Mouse (Mus musculus) E14TG2a.4 (cell line): Measurements from ENCODE around the gene Nrp2.

Experiments
- H3K27me3 ChIP-seq: 2 replicates; pipeline ENCODE4 v1.6.1; 2014; ENCODE audit warnings: low read length, control low read depth; ENCODE audit not compliant: insufficient read depth
- H3K36me3 ChIP-seq: 2 replicates; pipeline ENCODE4 v1.6.1; 2014; ENCODE audit warnings: low read length, control low read depth; ENCODE audit not compliant: insufficient read depth
- H3K4me1 ChIP-seq: replicated peaks from 2 replicates; pipeline ENCODE4 v1.6.1; 2014; ENCODE audit warnings: low read depth, low read length, control low read depth
- H3K4me3 ChIP-seq: replicated peaks from 2 replicates; pipeline ENCODE4 v1.5.1; 2014; ENCODE audit warnings: mild to moderate bottlenecking, low read length
- H3K9me3 ChIP-seq: 2 replicates; pipeline ENCODE4 v1.6.1; 2014; ENCODE audit warnings: low read length, control low read depth
- CTCF ChIP-seq: conservative IDR thresholded peaks from 2 replicates; pipeline ENCODE4 v1.5.1; 2014; ENCODE audit warnings: low read length
- NANOG ChIP-seq: IDR thresholded peaks from 2 replicates; pipeline ENCODE4 v1.6.1; 2014; ENCODE audit warnings: borderline replicate concordance, low read length, mixed read lengths
- POU5F1 ChIP-seq: IDR thresholded peaks from 2 replicates; pipeline ENCODE4 v1.6.1; 2014; ENCODE audit warnings: low read length, borderline replicate concordance

Nrp2 gene

DNA sequence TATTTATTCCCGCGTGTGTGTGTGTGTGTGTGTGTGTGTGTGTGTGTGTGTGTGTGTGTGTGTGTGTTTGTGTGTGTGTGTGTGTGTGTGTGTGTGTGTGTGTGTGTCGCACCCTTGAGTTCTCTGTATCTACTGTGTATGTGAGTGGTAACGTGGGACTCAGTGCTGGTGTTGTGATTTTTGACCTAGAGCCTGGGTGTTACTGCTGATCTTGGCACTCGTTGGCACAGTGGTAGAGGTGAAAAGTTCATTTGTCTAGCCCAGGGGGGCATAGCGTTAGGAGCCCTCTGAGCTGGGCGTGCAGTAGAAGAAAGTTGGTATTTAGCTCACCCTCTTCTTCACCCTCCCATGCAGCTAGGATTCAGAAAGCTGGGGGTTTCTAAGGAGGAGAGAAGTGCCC, 114.5 kb downstream of the Nrp2 start:
- Histone ChIP-seq H3K4me1 (no peaks in the 10 kb centered on the region), H3K4me3 (no peak overlapping the region), H3K36me3 (peaks cover 36% of the 10 kb centered on the region), H3K9me3 (no peaks in the 10 kb centered on the region), H3K27me3 (no peaks in the 10 kb centered on the region)
- TF ChIP-seq NANOG (no peak), CTCF (no peak), POU5F1 (no peak)

DNA sequence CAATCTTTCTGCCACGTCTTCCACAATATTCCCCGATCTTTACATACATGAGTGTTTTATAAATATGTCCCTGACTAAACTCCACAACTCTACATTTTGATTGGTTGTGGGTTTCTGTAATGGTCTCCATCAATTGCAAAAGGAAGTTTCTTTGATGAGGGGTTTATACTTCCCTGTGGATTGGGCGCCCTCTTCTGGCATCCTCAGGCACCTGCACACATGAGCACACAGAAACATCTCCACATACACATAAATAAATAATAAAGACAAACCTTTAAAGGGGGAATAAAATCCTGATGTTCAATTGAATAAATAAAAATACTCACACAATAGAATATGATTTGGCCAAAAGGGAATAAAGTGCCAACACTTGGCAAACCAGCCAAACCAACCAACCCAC, 117.1 kb downstream of the Nrp2 start:
- Histone ChIP-seq H3K27me3 (no peaks in the 10 kb centered on the region), H3K4me1 (no peaks in the 10 kb centered on the region), H3K9me3 (no peaks in the 10 kb centered on the region), H3K4me3 (no peak overlapping the region), H3K36me3 (peaks cover 24% of the 10 kb centered on the region)
- no peak for TF ChIP-seq POU5F1
- TF ChIP-seq NANOG, result no peak
- peak; percentile 69 for TF ChIP-seq CTCF

DNA sequence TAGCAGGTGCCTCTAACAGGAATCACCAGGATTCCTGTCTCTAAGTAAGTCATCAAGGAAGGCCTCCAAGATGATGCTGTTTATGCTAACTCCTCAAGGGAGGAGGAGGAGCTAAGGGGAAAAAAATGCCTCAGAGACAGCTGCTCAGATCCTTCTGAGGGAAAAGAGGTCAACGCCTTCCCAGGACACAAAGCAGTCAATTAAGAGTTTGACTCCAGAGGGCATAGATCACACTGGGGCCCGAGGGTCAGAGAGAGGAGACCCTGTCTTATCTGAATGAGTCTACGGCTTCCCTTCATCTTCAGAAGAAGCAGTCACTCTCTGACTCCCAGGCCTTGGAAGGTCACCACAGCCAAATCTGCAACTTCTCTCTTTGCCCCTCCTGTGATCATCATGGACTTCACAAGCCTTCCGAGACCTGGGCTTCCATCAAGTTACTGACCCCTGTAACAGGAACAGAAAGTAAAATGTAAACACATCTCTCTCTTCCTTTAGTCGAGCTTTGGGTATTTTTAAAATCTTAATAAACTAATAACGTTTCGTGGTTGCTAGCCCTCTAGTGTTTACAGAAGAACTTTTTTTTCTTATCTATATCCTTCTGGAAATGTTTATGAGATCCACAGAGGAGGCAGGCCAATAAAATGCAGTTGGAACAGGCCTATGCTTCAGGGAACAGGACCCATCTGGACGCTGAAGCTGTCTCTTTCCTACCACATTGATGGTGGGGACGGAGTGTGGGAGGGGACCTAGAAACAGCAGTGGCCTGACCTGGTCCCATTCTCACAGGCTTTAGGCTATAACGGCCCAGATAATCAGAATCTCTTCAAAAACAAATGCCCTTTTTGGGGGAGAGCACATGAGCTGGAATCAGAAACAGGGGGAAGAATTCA, 118.7 kb downstream of the Nrp2 start:
- Histone ChIP-seq H3K36me3 (peaks cover 9% of the 10 kb centered on the region), H3K4me3 (no peak overlapping the region), H3K27me3 (no peaks in the 10 kb centered on the region), H3K9me3 (no peaks in the 10 kb centered on the region), H3K4me1 (no peaks in the 10 kb centered on the region)
- no peak for TF ChIP-seq POU5F1
- TF ChIP-seq CTCF, result no peak
- no peak for TF ChIP-seq NANOG

DNA sequence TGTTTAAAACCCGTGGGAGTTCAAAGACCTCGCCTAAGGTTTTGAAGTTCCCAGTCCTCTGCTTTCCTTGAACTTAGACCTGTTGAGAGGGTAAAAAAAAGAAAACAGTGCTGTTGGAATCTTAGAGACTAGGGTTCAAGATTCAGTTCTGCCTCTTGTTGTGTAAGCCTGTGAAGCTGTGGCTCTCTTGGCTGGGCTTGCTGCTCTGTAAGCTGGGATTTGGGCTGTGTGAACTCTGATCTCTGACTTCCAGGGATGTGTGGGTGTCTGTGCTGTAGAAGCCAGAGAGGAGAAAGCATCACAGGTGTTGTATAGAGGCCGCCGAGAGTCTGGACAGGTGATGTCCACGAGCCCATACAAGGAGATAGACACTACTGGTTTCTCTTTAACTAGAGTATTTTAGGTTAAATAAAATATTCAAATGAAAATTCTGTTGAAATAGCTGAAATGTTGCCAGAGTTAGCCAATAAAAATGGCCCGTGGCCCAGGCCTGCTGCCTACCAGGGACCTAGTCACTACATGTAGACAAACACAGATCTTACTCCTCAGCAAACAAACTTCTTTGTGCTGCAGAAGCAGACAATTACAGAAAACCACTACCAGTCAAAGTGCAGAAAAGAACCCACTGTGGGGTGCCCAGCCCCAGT, 120.6 kb downstream of the Nrp2 start:
- peaks cover 7% of the 10 kb centered on the region for H3K4me1 ChIP-seq
- H3K4me3 ChIP-seq, result no peak overlapping the region
- no peaks in the 10 kb centered on the region for H3K9me3 ChIP-seq
- no peak for TF ChIP-seq CTCF
- TF ChIP-seq NANOG, result no peak
- no peak for TF ChIP-seq POU5F1
- H3K36me3 ChIP-seq, result no peaks in the 10 kb centered on the region
- H3K27me3 ChIP-seq, result no peaks in the 10 kb centered on the region; the same call in 1 of the 2 replicates

DNA sequence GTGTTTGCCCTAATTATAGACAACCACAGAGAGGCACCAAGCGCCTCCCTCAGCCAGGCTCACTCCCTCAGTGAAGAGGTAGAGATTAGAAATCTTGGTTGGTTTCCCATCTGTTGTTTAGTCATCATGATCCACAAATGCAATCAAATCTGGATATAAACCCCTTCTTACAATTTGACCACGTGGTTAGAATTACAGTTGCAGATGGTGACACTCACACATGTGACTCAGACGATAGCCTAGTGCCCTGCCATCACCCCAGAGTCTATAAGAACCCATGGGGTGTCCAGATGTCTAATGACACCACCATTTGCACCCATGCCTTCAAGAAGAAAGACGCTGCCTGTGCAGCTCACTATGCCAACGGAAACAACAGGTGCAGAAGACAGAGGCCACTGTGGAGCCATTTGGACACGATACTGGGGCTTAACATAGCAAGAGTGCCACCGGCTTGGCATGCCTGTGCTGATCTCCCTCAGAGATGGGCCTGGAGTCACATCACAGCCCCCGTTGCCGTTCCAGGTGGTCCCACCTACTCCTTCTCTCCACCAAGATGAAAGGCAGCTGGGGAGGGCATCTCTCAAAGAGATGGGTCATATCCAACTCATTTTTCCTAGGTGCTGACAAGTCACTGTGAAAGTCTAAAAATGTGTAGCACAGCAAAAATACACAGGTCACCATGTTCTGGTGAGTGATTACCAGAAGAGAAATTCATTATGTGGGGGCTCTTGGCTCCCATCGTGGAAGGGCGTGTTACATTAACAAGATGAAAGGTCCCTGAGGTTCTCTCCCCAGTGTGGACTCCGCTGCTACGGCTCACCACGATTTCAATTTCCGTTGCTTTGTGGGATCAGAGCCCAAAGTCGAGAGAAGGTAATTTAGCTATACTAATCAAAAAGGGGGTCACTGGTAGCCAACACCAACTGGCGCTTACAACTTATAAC, 123.0 kb downstream of the Nrp2 start:
- Histone ChIP-seq H3K4me1 (peaks cover 7% of the 10 kb centered on the region), H3K36me3 (no peaks in the 10 kb centered on the region), H3K4me3 (no peak overlapping the region), H3K27me3 (no peaks in the 10 kb centered on the region; the same call in 1 of the 2 replicates), H3K9me3 (no peaks in the 10 kb centered on the region)
- TF ChIP-seq CTCF, result no peak
- TF ChIP-seq NANOG, result no peak
- TF ChIP-seq POU5F1, result no peak

DNA sequence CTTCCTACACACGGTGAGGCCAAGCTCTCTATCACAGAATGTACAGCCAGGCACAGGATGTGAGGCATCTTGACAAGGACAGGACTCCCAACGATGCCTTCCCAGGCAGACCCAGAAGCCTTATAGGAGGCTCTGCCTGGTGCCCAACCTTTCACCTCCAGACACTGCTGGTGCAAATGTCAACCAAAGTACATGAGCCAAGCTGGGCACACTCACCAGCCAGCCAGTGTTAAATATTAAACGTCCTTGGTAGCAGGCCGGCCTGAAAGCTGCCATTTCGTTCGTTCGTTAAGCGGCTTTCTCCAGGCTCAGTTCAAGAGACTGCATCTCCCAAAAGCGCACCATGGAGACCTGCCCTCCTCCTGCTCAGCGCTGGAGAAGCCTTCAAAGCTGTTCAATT, 124.2 kb downstream of the Nrp2 start:
- Histone ChIP-seq H3K27me3 (no peaks in the 10 kb centered on the region; the same call in 1 of the 2 replicates), H3K36me3 (no peaks in the 10 kb centered on the region), H3K4me3 (no peak overlapping the region), H3K9me3 (no peaks in the 10 kb centered on the region), H3K4me1 (peaks cover 7% of the 10 kb centered on the region)
- TF ChIP-seq POU5F1, result no peak
- no peak for TF ChIP-seq NANOG
- no peak for TF ChIP-seq CTCF

DNA sequence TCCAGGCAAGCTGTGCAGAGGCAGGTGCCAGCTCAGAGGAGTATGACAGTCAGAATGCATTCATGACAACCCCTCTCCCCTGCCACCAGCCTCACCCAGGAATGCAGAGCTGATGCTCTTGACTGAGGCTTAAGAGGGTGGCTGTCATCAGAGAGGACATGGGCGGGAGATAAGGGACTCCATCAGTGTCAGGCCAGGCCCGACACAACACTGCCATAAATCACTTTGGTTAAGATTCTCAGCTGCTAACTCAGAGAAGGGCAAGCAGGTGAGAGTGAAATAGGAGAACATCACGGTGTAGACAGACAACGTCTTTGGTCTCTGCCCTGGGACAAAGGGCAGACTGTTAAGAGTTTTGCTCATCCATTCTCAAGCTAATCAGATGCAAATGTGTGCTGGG, 125.1 kb downstream of the Nrp2 start:
- H3K4me1 ChIP-seq, result peaks cover 7% of the 10 kb centered on the region
- no peaks in the 10 kb centered on the region for H3K9me3 ChIP-seq
- no peaks in the 10 kb centered on the region; the same call in 1 of the 2 replicates for H3K27me3 ChIP-seq
- no peak overlapping the region for H3K4me3 ChIP-seq
- TF ChIP-seq NANOG, result no peak
- no peak for TF ChIP-seq CTCF
- TF ChIP-seq POU5F1, result no peak
- no peaks in the 10 kb centered on the region for H3K36me3 ChIP-seq

DNA sequence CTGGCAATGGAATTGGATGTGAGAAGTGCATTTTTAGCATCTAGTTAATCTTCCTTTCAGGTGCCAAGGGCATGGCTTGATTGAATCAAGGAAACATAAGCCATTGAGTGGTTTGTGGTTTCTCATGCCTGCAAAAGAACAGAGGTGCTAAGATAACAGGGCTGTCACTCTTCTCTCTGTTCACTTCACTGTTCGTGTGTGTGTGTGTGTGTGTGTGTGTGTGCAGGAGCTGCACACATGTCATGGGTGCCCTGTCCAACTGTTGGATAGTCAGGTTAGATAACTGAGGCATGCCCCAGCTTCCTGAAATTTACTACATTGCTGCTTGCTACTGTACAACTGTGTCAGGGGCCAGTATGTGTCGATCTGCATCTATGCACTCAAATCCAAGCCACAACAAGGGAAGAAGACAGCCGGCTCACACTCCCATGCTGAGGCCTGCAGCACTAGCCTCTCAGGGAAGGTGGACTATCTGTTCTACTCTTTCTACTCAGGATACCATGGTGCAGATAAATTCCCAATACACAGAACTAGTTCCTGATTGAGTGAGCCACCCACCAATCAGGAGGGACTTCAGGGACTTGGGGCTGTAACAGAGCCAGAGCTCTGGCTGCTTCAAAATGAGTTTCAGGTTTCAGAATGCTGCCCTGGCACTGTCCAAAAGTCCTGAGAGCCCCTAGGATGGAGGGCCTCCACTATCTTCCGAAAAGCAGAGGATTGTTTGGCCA, 126.8 kb downstream of the Nrp2 start:
- TF ChIP-seq NANOG (no peak), CTCF (no peak), POU5F1 (no peak)
- peaks cover 7% of the 10 kb centered on the region for H3K4me1 ChIP-seq
- H3K27me3 ChIP-seq, result no peaks in the 10 kb centered on the region; the same call in 1 of the 2 replicates
- no peaks in the 10 kb centered on the region for H3K36me3 ChIP-seq
- H3K4me3 ChIP-seq, result no peak overlapping the region
- no peaks in the 10 kb centered on the region for H3K9me3 ChIP-seq
